Mouse (Mus musculus) urinary bladder, adult 18-20 months (tissue): ENCODE results near the gene Lrp2.

Experiments
- DNase-seq, 2 experiments: peaks; one replicate each; pipeline ENCODE4 v3.0.0; 2022; ENCODE audit warnings: low spot score in 2 of 2, mixed read lengths in 2 of 2

Lrp2 gene

DNA sequence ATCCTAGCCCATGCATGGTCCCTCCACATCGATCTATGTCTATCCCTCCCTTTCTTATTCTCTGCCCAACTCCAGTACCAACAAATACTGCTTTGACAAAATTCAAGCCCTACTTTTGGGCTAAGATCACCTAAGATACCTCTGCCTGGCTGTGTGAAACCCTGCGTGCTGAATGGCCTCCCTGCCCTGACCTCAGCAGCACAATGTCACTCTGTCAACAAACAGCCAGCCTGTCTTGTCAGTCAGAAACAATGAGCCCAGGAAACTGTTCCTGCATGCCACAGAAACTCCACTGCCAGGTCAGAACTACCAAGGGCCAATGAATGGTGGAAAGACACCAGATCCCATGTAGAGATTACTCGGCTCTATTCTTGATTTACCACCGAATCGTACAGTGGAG lies 55.7 kb downstream of the Lrp2 start:
- DNase-seq: no peak

DNA sequence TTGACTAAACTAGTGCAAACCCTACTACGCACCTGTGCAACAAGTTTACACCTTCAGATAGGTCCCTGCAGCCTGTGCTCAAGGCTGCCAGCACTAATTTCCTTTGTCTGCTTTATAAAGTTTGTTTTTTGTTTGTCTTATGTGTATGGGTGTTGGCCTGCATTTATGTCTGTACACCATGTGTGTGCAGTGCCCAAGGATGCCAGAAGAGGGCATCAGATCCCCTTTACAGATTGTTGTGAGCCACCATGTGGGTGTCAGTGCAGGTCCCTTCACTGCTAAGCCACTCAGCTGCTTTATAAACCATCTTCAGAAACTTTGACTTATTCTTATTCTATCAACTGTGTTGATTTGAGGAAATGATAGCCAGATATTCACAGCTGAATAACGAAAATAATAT lies 65.6 kb downstream of the Lrp2 start:
- no peak for DNase-seq

DNA sequence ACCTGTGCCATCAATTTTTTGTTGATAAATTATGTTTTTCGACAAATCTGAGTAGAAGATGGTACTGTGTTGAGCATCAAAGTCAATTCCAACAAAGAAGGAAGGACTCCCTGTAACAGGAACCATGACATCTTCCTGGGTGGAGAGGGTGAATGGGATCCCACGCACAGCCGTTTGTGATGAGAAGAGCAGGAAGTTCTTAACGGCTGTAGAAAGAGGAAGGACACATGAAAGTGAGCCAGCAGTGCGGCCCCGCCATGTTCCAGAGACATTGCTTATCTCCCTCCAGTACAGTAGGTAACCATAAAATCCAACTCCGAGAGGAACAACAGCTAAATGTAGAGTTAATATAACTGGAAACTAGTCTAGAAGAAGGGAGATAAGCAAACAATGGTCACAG lies 67.6 kb downstream of the Lrp2 start:
- no peak for DNase-seq

DNA sequence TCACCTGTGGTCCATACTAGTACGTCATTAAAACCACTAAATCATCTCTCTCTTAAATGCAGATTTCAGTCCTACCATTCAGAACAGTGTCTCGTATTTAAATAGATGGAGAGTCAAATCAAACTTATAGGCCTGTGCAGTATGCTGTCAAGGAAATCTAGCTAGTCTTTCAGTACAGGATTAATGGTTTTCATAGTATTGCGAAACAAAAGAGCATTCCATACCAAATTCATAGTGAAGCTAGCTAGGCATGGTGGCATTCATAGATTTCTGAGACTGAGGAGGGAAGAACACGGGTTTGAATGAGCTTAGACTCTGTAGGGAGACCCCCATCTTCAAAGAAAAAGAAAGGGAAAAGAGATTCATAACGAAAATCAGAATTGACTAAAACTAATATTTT lies 74.1 kb downstream of the Lrp2 start:
- DNase-seq: no peak

DNA sequence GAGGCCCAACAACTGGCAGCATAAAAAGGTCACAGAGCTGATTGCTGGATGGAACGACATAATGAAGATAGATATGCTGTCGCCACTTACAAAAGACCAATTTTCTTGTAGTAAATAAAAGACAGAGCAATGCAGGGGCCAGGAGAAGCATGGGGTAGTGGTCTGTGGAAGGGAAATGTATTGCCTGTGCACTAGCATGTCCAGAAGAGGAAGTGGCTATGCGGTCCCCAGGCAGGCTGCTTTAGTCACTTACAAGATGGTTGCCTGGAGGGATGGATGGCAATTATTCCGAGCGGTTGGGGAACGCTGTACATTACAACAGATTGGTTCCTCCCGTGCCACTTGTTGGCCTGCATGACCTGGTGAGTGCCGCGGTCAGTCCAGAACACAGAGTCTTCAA lies 85.5 kb downstream of the Lrp2 start:
- DNase-seq: no peak

DNA sequence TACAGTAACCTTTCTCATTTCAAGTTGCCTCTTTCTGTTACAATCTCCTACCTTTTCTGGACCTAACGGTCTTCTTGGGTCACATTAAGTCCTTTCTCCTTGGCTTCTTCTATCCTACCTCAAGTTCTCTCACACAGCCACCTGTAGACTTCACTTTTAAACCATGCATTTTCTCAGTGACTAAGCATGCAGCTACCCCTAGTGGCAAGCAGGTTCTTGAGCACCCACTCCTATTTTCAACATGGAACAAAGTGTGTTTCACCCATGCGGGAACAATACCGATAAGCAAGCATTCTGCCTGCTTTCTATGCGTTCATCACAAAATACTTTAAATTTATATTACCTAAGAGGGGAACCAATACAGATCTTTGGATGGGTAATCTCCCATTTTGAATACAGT lies 92.7 kb downstream of the Lrp2 start:
- no peak for DNase-seq

DNA sequence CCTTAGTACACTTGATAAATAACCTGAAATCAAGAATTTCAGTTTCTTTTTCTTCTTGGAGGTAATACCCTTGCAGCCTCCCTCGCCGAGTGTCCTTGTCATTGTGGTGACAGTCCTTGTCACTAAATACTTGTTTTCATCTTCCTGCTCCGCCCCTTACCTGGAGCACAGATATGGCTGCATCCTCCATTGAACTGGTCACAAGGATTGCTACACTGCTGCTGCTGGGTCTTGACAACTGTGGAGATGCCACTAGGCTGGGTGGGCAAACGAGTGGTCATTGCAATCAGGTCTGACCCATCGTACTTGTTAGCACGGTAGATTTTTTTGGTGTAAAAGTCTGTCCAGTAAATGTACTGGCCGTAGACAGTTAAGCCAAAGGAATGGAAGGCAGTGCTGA lies 104.9 kb downstream of the Lrp2 start:
- no peak for DNase-seq

DNA sequence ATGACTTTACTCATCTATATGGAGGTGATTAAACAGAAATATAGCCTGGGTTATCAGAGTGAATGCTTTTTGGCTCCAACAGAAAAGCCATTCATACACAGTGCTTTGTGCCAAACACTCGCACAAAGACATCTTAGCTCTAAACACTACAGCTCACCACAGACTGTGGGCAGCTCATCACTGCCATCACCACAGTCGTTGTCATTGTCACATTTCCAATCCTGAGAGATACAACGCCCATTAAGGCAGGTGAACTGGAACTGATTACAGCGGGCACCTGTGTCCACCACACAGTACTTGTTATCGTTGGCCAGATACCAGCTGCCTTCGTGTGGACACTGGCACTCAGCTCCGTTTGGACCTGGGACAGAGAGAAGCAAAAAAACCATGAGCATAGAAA lies 106.0 kb downstream of the Lrp2 start:
- no peak for DNase-seq

DNA sequence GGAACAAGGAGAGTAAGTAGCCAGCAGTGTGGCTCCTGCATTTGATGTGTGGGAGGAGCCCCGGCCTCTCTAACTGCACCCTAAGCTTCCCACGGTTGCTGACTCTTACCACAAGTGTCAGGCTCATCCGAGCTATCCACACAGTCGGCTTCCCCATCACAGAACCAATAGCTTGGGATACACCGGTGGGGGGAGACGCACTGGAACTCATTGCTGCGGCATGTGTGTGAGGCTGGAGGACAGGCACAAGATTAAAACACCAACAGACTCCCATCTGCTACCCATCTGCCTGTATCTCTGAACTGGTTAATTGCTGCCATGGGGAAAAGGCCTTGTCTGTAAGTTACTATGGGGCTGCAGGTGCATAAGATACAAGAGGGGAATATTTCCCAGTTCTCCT lies 109.0 kb downstream of the Lrp2 start:
- DNase-seq: no peak

DNA sequence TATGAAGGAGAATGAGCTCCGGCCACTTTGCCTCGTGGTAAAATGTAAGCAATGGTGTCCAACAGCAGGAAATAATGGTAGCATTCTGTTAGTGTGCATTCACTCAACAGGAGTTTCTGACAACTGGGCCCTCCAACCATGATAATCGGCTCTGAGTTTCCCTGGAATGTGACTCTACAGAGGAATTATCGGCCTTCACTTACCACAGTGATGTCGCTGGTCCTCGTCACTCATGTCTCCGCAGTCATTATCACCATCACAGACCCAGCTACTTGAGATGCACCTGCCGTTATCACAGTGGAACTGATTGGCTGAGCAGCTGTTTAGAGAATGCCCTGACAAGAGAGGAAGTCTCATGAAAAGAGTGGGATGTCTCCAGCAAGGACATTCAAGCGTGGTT lies 110.7 kb downstream of the Lrp2 start:
- no peak for DNase-seq

DNA sequence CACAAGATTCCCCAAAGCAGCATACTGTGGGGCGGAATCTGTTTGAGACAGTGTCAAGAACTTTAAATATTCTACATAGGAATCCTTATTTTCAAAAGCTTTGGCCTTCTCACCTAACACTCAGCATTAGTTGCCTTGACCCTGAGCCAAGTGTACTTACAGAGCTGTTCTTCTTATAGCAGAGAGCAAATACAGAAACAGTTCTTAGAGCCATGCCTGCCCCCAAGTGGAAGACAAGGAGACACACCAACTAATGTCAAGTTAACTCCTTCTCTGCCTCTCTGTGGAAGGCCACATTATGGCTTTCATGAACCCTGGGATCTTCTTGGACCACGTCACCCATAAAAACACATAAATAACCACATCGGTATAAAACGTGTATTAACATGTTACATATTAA lies 114.0 kb downstream of the Lrp2 start:
- no peak for DNase-seq

DNA sequence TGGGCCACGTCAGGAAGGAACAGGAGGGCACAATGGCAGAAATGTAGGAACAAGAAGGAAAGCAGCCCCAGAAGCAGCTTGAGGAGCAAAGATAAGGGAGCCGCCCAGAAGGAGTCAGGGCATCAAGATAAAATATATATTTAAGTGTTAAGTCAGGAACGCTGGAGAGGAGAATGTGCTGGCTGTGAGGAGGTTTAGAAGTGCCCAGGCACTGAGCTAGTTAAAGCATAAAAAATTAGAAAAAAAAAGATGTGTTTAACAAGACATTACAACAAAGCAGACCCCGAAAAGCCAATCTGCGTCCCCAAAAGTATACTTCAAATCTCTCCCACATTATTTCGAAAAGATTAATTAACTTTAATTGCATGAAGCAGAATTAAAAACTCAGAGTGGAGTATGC lies 122.3 kb downstream of the Lrp2 start:
- DNase-seq: no peak

DNA sequence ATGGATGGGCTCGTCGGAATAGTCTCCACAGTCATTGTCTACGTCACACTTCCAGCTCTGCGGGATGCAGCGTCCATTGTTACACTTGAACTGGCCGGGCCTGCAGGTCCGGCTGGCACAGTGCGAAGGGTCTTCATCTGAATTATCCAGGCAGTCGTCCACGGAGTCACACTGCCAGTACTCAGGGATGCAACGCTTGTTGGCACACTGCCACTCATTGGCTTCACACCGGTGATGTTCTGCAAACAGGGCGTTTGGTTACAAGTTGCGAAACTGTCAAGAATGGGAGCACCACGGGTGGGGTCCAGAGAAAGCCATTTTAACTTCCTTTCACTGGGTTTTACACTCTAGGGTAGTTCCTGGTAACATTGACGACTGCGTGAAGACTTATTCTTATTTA lies 126.4 kb downstream of the Lrp2 start:
- no peak for DNase-seq

DNA sequence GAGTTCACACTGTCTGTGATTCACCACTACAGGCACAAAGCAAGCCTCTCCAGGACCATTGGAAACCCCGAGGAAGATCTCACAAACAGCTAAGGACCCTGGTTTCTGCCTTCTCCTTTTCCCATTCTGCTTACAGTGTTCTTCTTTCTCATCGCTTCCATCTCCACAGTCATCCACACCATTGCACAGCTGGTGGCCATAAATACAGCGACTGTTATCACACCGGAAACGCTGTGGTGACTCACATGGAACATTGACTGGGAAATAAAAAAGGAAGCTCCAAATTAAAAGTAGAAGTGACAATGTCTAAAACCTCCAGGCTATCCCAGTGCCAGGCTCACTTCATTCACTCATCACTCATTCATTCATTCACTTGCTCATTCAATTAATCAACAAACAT lies 134.7 kb downstream of the Lrp2 start:
- no peak for DNase-seq

DNA sequence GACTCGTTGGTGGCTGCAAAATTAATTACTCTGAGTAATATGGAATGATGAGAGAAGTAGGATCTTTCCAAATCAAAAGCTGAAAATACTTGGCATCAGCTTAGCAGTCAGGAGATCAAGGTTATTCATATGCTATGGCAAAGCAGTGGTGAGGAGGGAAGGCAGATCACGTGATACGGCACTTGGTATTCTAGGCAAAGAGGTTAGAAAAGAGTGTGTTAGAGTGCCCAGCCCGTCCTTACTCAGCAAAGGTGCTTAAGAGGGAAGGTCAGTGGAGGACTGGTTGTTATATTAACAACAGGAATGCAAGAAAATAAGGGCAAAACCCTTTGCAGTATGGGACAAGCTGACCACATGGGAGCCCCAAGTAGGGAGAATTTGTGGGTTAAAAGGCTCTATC lies 137.3 kb downstream of the Lrp2 start:
- no peak for DNase-seq

DNA sequence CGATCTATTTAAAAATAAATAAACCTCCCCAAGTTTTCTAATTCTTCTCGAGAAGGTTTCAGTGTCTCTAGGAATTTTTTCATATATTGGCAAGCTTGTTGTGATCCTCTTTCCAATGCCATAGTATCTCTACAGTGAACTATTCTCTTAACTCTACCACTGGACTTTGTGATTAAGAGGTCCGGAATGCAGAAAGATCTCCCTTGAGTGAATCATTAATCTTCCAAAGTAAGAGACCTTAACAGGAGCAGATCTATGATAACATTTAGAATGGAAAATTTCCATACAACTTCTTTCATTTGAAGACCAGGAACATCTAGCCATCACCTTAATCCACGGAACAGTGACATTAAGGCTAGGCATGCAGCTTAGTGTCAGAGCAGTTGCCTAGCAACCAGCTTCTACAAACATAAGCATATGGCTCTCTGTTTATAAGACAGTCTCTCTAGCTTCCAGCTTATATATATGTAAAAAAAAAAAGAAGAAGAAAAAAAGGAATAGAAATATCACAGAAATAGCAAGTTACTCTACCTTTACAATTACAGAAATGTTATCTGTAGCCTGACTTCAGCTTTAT lies 139.9 kb downstream of the Lrp2 start:
- DNase-seq: no peak

DNA sequence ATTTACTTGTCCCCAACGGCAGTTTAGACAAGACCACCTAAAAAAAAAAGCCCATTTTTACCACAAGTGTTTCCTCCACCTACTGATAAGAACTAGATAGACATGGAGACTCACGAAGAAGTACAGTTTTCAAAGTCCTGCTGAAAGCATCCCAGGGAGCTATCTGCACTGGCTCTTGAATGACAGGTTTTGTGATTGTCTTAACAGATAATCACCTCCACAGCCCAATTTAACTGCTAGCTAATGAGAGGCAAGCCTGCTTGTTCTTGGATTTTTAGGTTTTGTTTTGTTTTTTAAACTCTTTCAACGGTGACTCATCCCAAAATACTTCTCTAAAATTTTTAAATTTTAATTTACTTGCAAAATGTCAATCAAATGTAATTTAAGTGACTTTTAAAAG lies 144.2 kb downstream of the Lrp2 start:
- no peak for DNase-seq

DNA sequence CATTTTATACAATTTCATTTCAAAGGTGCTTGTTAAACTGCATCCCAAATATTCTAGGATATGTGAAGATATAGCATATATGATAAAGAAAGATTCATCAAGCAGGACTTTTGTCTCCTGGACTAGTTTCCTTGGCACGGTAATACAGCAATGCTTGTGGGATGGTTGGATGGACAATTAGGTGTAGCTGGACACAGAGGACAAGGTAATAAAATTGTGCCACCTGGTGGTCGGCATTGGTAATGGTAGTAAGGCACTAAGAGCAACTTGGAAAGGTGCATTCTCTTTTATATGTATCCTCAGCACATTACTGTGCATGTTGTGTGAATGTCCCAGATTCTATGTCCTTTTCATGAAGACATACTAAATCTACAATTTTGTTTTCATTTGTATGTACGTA lies 157.7 kb downstream of the Lrp2 start:
- peak; percentile 33 to 45 for DNase-seq

DNA sequence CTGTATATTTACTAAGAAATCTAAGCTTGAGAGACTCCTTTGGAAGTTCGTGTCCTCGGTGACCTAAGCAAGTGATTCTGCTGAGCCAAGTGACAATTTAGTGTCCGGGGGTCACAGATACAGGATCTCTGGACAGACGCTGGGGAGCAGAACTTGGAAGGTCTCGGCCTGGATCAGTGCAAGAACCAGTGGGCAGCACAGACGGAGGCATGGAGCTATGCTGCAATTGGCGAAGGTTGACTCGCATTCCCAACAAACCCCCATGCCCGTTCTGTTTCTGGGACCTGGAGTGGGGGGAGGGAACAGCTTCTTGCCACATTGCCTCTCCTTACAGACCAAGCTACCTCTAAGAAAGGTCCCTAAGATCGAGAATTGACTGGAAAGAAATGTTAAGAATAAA lies 158.7 kb downstream of the Lrp2 start:
- no peak for DNase-seq

DNA sequence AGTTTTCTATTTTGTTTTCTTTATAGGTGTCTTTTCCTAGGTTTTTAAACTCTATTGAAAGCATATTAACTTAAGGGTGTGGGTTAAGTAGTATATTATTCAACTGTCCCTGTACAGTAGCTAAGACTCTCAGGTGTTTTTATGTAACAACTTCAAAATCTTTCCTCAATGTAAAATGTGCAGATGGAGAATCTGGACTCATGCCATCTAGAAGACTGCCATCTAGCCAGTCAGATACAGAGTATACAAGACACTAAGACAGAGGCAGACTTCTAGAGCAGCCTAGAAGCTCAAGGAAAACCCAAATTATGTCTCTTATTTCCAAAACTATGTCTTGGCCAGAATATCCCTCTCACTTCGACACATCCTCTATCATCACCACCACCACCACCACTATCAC lies 159.8 kb downstream of the Lrp2 start:
- no peak for DNase-seq

DNA sequence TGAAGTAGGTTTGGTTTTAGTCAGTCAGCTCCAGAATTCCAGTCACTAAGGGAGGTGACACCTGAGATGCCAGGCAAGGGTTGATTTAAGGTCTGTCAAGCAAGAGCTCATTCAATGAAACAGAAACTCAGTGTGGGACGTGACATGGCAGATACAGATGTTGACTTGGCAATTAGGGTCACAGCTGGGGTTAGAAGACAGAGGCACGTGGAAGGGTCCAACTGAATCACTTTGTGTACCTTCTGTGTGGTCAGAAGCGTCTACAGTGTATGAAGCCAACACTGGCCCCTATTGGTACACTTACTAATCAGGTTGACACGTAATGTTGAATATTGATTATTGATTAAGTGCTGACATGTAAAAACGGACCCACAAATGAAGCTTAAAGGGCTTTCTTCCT lies 161.0 kb downstream of the Lrp2 start:
- DNase-seq: no peak

DNA sequence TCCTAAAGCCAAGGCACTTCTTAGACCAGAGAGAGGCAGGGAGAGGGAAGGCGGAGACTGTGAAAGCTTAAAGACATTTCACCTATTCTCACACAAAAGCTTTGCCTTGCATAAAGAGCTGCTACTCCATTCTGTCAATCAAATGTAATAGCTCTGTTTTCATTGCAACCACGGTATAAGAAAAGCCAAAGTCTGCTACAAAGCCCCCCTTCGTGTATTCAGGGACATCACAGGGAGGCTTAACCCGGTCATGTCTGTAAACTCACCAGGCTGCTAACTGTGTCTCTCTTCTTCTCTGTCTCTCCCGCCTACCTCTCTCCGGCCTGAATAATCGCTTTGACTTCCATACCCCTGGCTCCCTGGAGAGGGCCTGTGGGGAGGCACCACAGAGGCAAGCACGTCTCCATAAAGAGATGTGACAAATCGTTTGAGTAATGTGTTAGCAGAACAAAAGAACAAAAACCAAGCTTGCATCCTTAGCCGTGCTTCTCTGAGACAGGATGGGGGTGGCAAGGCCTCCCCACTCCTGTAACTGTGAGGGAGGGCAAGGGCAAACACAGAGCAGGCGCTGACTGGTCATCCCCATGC lies 167.5 kb downstream of the Lrp2 start:
- peak; percentile 6 to 12 for DNase-seq

DNA sequence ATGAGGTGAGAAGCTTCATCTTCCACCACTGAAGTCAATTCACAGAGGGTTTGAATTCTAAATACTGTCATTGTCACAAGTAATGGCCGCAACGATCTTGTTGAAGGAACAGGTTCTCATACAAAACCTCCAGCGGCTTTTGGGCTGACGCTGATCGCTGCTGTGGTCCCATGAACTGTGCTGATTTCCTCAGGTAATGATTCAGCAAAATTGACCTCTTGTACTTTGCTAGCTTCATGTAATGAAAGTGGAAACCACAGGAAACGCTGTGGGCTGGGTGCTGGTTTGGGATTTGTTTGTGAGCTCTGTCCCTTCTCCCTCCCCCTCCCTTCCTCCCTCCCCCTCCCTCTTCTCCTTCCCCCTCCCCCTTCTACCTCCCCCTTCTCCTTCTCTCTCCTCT lies 170.8 kb downstream of the Lrp2 start:
- DNase-seq: no peak

DNA sequence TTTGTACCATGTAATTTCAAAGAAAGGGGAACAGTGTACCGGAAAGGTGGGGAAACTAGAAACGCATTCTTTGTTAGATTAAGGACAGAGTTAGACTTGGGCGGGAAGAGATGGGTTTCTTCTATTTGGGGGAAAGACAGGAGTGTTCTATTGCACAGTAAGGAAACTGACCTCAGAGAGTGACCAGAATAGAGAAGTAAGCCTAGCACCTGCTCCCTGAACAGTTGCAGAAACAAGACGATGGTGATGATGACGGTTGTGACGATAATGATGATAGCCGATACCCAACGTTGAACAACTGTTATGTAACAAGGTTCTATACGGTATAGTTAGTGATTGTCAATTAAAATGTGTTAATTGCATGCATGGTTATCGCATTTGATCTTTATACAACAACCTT lies 171.3 kb downstream of the Lrp2 start:
- DNase-seq: no peak
